Mouse (Mus musculus) testis, adult 2 months (tissue): ENCODE data around the gene Fastk. TPM values are rescaled to one million over a fixed set of nuclear protein-coding genes. Genes with fewer than 3 reads are reported as not detected.
A peak's percentile ranks its signal among the peaks of the same experiment; 100 is the strongest.

ENCODE experiments used
- H3K27ac ChIP-seq: fragments of 200-500 bp; 2 replicates; pipeline ENCODE4 v1.5.1; 2012; ENCODE audit warnings: low read depth, low read length; ENCODE audit not compliant: control insufficient read depth, insufficient read depth
- H3K27me3 ChIP-seq: fragments of 200-500 bp; 2 replicates; pipeline ENCODE4 v1.6.1; 2012; ENCODE audit warnings: mild to moderate bottlenecking, low read length, moderate library complexity; ENCODE audit not compliant: control insufficient read depth, insufficient read depth
- H3K36me3 ChIP-seq: fragments of 200-500 bp; 2 replicates; pipeline ENCODE4 v1.6.1; 2012; ENCODE audit warnings: mild to moderate bottlenecking, low read length; ENCODE audit not compliant: control insufficient read depth, insufficient read depth
- H3K4me1 ChIP-seq: fragments of 200-500 bp; 2 replicates; pipeline ENCODE4 v1.6.1; 2012; ENCODE audit warnings: low read length; ENCODE audit not compliant: control insufficient read depth, insufficient read depth
- H3K4me3 ChIP-seq: fragments of 200-500 bp; 2 replicates; pipeline ENCODE4 v1.5.1; 2012; ENCODE audit warnings: low read depth, mild to moderate bottlenecking, low read length, moderate library complexity, mixed read lengths; ENCODE audit not compliant: control insufficient read depth
- CTCF ChIP-seq: fragments of 200-500 bp; IDR thresholded peaks from 2 replicates; pipeline ENCODE4 v1.5.1; 2012; ENCODE audit warnings: low read depth, mild to moderate bottlenecking, inconsistent platforms, low read length, moderate library complexity; ENCODE audit not compliant: control insufficient read depth, insufficient read depth, insufficient replicate concordance
- POLR2A ChIP-seq: fragments of 200-500 bp; IDR thresholded peaks from 2 replicates; pipeline ENCODE4 v1.6.1; 2012; ENCODE audit warnings: low read depth, mild to moderate bottlenecking, inconsistent platforms, low read length, moderate library complexity; ENCODE audit not compliant: control insufficient read depth
- polyA plus RNA-seq: library from polyadenylated mRNA; depleted of rRNA; stranded (reverse); fragments of >200 nt; gene quantifications from 2 replicates; pipeline ENCODE4 v1.2.3, GENCODE M21; 2012

The Fastk gene
- polyA plus RNA-seq, 1 experiment: 243 TPM

- Histone ChIP-seq H3K36me3 (no peaks in the 10 kb centered on the region), H3K4me3 (no peak overlapping the region), H3K27me3 (no peaks in the 10 kb centered on the region), H3K4me1 (no peaks in the 10 kb centered on the region), H3K27ac (no peak overlapping the region)
- TF ChIP-seq POLR2A (no peak), CTCF (no peak)
These were observed 37.4 kb upstream of the Fastk start for GRCm38 (mm10) chr5:24482247-24483079.

DNA sequence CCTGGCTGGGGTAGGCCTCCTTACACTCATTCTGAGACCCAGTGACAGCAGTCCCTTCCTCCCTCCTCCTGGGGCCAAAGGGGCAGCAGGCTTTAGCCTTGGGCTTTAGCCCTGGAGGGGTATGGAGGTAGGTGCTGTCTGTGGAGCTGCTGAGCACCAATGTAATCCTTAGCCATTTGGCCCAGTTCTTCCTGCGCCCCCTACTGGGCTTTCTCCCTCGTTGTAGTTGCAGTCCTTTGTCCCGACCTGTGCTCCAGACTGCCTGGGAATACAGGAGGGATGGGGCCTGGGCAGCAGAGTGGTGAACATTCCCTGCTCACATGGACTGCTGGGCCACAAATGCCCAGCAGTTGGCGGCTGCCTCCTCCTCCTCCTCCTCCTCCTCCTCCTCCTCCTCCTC, 36.6 kb upstream of the Fastk start:
- H3K4me3 ChIP-seq: no peak overlapping the region
- H3K4me1 ChIP-seq: no peaks in the 10 kb centered on the region
- no peaks in the 10 kb centered on the region for H3K27me3 ChIP-seq
- TF ChIP-seq POLR2A (no peak), CTCF (peak; percentile 42; the same call in 1 of the 2 replicates)
- no peaks in the 10 kb centered on the region for H3K36me3 ChIP-seq
- H3K27ac ChIP-seq: no peak overlapping the region

DNA sequence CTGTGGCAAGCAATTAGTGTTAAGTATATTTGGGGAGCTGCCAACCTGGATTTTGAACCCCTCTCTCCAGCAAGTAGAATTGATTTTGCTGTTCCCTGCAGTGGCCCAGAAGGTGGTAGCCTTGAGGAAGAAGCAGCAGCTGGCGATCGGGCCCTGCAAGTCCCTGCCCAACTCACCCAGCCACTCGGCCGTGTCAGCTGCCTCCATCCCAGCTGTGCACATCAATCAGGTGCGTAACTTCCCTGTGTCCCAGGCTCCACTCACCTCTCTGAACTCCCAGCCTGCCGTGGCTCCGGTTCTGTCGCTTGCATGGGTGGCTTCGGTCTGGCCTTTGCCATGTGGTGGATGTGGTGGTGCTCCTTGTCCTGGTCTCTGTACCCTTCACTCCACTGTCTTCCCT, 32.8 kb upstream of the Fastk start:
- Histone ChIP-seq H3K27me3 (no peaks in the 10 kb centered on the region), H3K4me3 (no peak overlapping the region), H3K4me1 (peaks cover 14% of the 10 kb centered on the region), H3K27ac (no peak overlapping the region), H3K36me3 (no peaks in the 10 kb centered on the region)
- no peak for TF ChIP-seq POLR2A
- no peak for TF ChIP-seq CTCF

DNA sequence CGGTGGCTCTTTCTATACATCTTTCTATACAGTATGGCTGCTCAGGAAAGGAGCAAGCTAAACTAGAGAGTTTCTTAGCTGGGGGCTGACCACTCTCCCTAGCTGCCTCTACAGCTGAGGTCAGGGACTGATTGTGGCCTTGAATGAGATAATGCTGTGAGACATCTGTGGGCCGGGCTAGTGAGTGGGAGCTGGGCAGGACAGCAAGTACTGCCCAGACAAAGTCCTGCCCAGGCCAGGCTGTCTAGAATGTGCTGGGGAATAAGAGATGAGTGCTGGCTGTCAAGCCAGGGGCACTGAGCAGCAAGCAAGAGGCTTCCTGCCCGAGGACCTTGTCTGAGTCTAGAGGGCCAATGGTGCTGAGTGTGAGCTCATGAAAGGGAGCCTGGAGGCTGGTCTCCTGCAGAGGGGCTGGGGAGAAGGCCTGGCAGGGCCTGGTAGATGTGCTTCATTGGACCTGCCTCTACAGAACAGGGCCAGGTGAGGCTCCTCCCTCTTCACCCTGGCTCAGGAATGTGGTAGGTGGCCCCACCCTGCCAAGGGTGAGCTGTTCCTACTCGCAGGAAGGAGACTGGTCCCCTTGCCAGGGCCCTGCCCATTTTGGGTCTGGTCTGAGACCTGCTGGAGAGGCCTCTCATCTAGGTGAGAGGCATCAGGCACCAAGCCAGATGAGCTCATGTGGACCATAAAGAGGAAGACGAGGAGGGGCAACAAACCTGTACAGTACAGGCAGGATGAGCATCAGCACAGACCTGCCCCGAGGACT, 30.6 kb upstream of the Fastk start:
- no peaks in the 10 kb centered on the region for H3K27me3 ChIP-seq
- no peaks in the 10 kb centered on the region for H3K36me3 ChIP-seq
- peak overlapping the region; percentile 8; the same call in 1 of the 2 replicates for H3K27ac ChIP-seq
- no peak overlapping the region for H3K4me3 ChIP-seq
- H3K4me1 ChIP-seq: peaks cover 14% of the 10 kb centered on the region
- TF ChIP-seq POLR2A: peak; percentile 30; the same call in 1 of the 2 replicates
- no peak for TF ChIP-seq CTCF

DNA sequence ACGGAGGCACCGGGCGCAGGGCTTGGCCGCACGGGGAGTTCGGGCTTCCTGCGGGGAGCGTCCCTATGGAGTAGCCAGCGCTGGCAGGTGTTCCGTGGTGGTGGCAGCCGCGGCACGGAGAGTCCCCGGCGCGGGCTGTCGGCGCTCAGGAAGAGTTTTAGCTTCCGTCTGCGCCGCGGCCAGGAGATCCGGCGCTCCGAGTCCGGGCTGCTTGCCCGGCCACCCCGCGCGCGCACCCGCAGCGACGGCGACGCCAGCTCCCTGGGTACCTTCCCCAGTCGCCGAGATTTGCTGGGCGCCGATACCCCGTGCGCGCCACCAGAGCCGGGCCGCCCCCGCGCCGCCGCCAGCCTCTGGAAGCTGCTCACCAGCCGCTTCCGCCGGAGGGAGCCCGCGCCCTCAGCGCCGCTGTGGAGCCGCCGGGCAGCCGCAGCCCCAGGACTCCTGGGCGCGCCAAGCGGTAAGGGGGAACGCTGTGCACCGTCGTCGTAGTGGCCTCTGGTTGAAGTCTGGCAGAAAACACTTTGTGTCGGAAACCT, 29.7 kb upstream of the Fastk start:
- TF ChIP-seq CTCF (peak; percentile 7; the same call in 1 of the 2 replicates), POLR2A (no peak)
- H3K36me3 ChIP-seq: no peaks in the 10 kb centered on the region
- peaks cover 14% of the 10 kb centered on the region for H3K4me1 ChIP-seq
- H3K4me3 ChIP-seq: peak overlapping the region; percentile 86
- no peaks in the 10 kb centered on the region for H3K27me3 ChIP-seq
- H3K27ac ChIP-seq: peak overlapping the region; percentile 40

GRCm38 (mm10) chr5:24474025-24474722, 29.1 kb upstream of the Fastk start:
- peak overlapping the region; percentile 86 for H3K4me3 ChIP-seq
- no peaks in the 10 kb centered on the region for H3K27me3 ChIP-seq
- peaks cover 14% of the 10 kb centered on the region for H3K4me1 ChIP-seq
- TF ChIP-seq CTCF (no peak), POLR2A (no peak)
- H3K27ac ChIP-seq: peak overlapping the region; percentile 40
- no peaks in the 10 kb centered on the region for H3K36me3 ChIP-seq
